Mouse (Mus musculus) ES-E14 (cell line): ENCODE measurements at regions not wholly inside any gene's neighbourhood (a gene's known extent, or its start where the extent isn't known, plus 50 kb on each side); places are given as distances from the start of the nearest gene placed in this dataset.

Source experiments
- DNase-seq: peaks from one replicate; pipeline ENCODE4 v3.0.0-alpha.2; 2013; ENCODE audit warnings: low read depth, low spot score
- H3K27ac ChIP-seq: 2 replicates; pipeline ENCODE4 v1.5.1; 2012; ENCODE audit warnings: low read depth, mild to moderate bottlenecking, low read length, moderate library complexity, mixed read lengths; ENCODE audit not compliant: poor library complexity, insufficient read depth, severe bottlenecking
- H3K36me3 ChIP-seq: 2 replicates; pipeline ENCODE4 v1.6.1; 2012; ENCODE audit warnings: mild to moderate bottlenecking, low read length, moderate library complexity, mixed read lengths; ENCODE audit not compliant: control insufficient read depth, poor library complexity, insufficient read depth, severe bottlenecking
- H3K4me1 ChIP-seq, 2 experiments: fragments of 150-350 bp in 1 of 2; sonication (generic) in 1 of 2; 2 replicates each; pipeline ENCODE4 v1.6.1; 2012; ENCODE audit warnings: low read length in 2 of 2, mild to moderate bottlenecking in 1 of 2, mixed read lengths in 1 of 2; ENCODE audit not compliant: control insufficient read depth in 2 of 2, insufficient read depth in 2 of 2, poor library complexity in 1 of 2
- H3K4me3 ChIP-seq, 2 experiments: fragments of 150-350 bp in 1 of 2; sonication (generic) in 1 of 2; 2 replicates each; pipeline ENCODE4 v1.5.1; 2012; ENCODE audit warnings: low read length in 2 of 2, low read depth in 1 of 2, mild to moderate bottlenecking in 1 of 2, mixed read lengths in 1 of 2; ENCODE audit not compliant: insufficient read depth in 1 of 2, poor library complexity in 1 of 2, severe bottlenecking in 1 of 2
- H3K9ac ChIP-seq: 2 replicates; pipeline ENCODE4 v1.6.1; 2012; ENCODE audit warnings: low read depth, mild to moderate bottlenecking, low read length, mixed read lengths; ENCODE audit not compliant: poor library complexity, insufficient read depth, severe bottlenecking
- H3K9me3 ChIP-seq: fragments of 150-350 bp; sonication (generic); 2 replicates; pipeline ENCODE4 v1.6.1; 2012; ENCODE audit warnings: low read depth, mild to moderate bottlenecking, low read length; ENCODE audit not compliant: control insufficient read depth, insufficient read depth
- CHD2 ChIP-seq: IDR thresholded peaks from 2 replicates; pipeline ENCODE4 v1.6.1; 2014; ENCODE audit warnings: mild to moderate bottlenecking, low read depth, low read length, inconsistent platforms
- HCFC1 ChIP-seq: IDR thresholded peaks from 2 replicates; pipeline ENCODE4 v1.6.1; 2012; ENCODE audit warnings: low read length, inconsistent platforms, borderline replicate concordance; ENCODE audit not compliant: insufficient read depth
- MAFK ChIP-seq: IDR thresholded peaks from 2 replicates; pipeline ENCODE4 v1.6.1; 2014; ENCODE audit warnings: mild to moderate bottlenecking, low read depth, low read length, inconsistent platforms; ENCODE audit not compliant: insufficient read depth
- ZC3H11A ChIP-seq: IDR thresholded peaks from 2 replicates; pipeline ENCODE4 v1.6.1; 2012; ENCODE audit warnings: low read depth, mild to moderate bottlenecking, inconsistent platforms, low read length, borderline replicate concordance
- ZNF384 ChIP-seq: IDR thresholded peaks from 2 replicates; pipeline ENCODE4 v1.6.1; 2012; ENCODE audit warnings: low read depth, low read length, inconsistent platforms
- in situ Hi-C, 2 experiments: fragments of 600-800 bp; cut with MboI; formaldehyde crosslinking; loops; one replicate each; pipeline ENCODE4 v1.15.1; 2025; ENCODE audit warnings: low sequenced_read_pairs in 2 of 2, inconsistent platforms in 1 of 2; ENCODE audit not compliant: unreplicated experiment in 2 of 2

GRCm38 (mm10) chr15:52863494-52863893, 1021.2 kb upstream of the Gm7489 start:
- no peak overlapping the region for H3K27ac ChIP-seq
- no peaks in the 10 kb centered on the region for H3K36me3 ChIP-seq
- TF ChIP-seq CHD2 (no peak), MAFK (no peak)
- in situ Hi-C loops: no loop called here
- no peaks in the 10 kb centered on the region for H3K4me1 ChIP-seq
- no peaks in the 10 kb centered on the region for H3K9me3 ChIP-seq
- H3K9ac ChIP-seq: no peak overlapping the region
- peak; percentile 2 for DNase-seq
- no peak overlapping the region for H3K4me3 ChIP-seq

GRCm38 (mm10) chr15:52892244-52892950, 992.3 kb upstream of the Gm7489 start:
- Histone ChIP-seq H3K9ac (no peak overlapping the region), H3K4me3 (no peak overlapping the region), H3K4me1 (no peaks in the 10 kb centered on the region), H3K9me3 (no peaks in the 10 kb centered on the region), H3K27ac (no peak overlapping the region), H3K36me3 (no peaks in the 10 kb centered on the region)
- in situ Hi-C loops: no loop called here
- TF ChIP-seq HCFC1: no peak
- no peak for DNase-seq

GRCm38 (mm10) chr15:52898107-52898506, 986.6 kb upstream of the Gm7489 start:
- H3K9me3 ChIP-seq: no peaks in the 10 kb centered on the region
- no peak overlapping the region for H3K9ac ChIP-seq
- H3K36me3 ChIP-seq: no peaks in the 10 kb centered on the region
- in situ Hi-C loops: no loop called here
- no peak overlapping the region for H3K4me3 ChIP-seq
- no peak overlapping the region for H3K27ac ChIP-seq
- DNase-seq: no peak
- H3K4me1 ChIP-seq: no peaks in the 10 kb centered on the region
- no peak for TF ChIP-seq ZNF384
- no peak for TF ChIP-seq HCFC1
- no peak for TF ChIP-seq MAFK
- no peak for TF ChIP-seq ZC3H11A
- no peak for TF ChIP-seq CHD2

GRCm38 (mm10) chr15:52899403-52899802, 985.3 kb upstream of the Gm7489 start:
- Histone ChIP-seq H3K36me3 (no peaks in the 10 kb centered on the region), H3K9me3 (no peaks in the 10 kb centered on the region), H3K27ac (no peak overlapping the region), H3K4me1 (no peaks in the 10 kb centered on the region), H3K4me3 (no peak overlapping the region), H3K9ac (no peak overlapping the region)
- no peak for DNase-seq
- TF ChIP-seq ZNF384: no peak
- no peak for TF ChIP-seq CHD2
- TF ChIP-seq MAFK: no peak
- TF ChIP-seq ZC3H11A: no peak
- TF ChIP-seq HCFC1: no peak
- in situ Hi-C loops: no loop called here

GRCm38 (mm10) chr15:52899822-52900221, 984.9 kb upstream of the Gm7489 start:
- Histone ChIP-seq H3K9me3 (no peaks in the 10 kb centered on the region), H3K36me3 (no peaks in the 10 kb centered on the region), H3K9ac (no peak overlapping the region), H3K27ac (no peak overlapping the region), H3K4me3 (no peak overlapping the region), H3K4me1 (no peaks in the 10 kb centered on the region)
- in situ Hi-C loops: no loop called here
- TF ChIP-seq MAFK (no peak), HCFC1 (no peak), ZNF384 (no peak), CHD2 (no peak), ZC3H11A (no peak)
- DNase-seq: no peak
